Mouse (Mus musculus) gastrocnemius, adult 18-20 months (tissue): ENCODE data around the gene Ube2d2b. TPM values are rescaled to one million over a fixed set of nuclear protein-coding genes. Genes with fewer than 3 reads are reported as not detected.

ENCODE experiments used
- DNase-seq: peaks from one replicate; pipeline ENCODE4 v3.0.0; 2021; ENCODE audit warnings: low spot score
- total RNA-seq, 2 experiments: library from RNA; stranded (reverse); gene quantifications; 2 replicates each; pipeline ENCODE4 v1.2.3; 2021

Gene Ube2d2b
- total RNA-seq, 2 experiments from 2014 or later = not detected

GRCm38 (mm10) chr5:107854556-107854955, 24.7 kb downstream of the Ube2d2b start:
- no peak for DNase-seq

- DNase-seq = no peak
Measured at GRCm38 (mm10) chr5:107855546-107855945, 25.6 kb downstream of the Ube2d2b start.

GRCm38 (mm10) chr5:107858963-107859362, 29.1 kb downstream of the Ube2d2b start:
- no peak for DNase-seq

GRCm38 (mm10) chr5:107863971-107864370, 34.1 kb downstream of the Ube2d2b start:
- DNase-seq = no peak

- DNase-seq = peak; percentile 15
Measured at GRCm38 (mm10) chr5:107866127-107867126, 36.5 kb downstream of the Ube2d2b start.

- DNase-seq = peak; percentile 44
Measured at GRCm38 (mm10) chr5:107867970-107868904, 38.3 kb downstream of the Ube2d2b start.

GRCm38 (mm10) chr5:107868905-107869424, 39.1 kb downstream of the Ube2d2b start:
- DNase-seq = peak; percentile 92

GRCm38 (mm10) chr5:107869701-107870100, 39.8 kb downstream of the Ube2d2b start:
- no peak for DNase-seq

- no peak for DNase-seq
Measured at GRCm38 (mm10) chr5:107873330-107873729, 43.4 kb downstream of the Ube2d2b start.

GRCm38 (mm10) chr5:107873886-107874302, 44.0 kb downstream of the Ube2d2b start:
- DNase-seq = peak; percentile 30

GRCm38 (mm10) chr5:107874561-107875260, 44.8 kb downstream of the Ube2d2b start, which contains the start of gene Evi5:
Evi5 (minus strand) TSS chr5:107875107.
- no peak for DNase-seq

- no peak for DNase-seq
Measured at GRCm38 (mm10) chr5:107875261-107875611, 45.3 kb downstream of the Ube2d2b start.

- no peak for DNase-seq
Measured at GRCm38 (mm10) chr5:107877053-107877452, 47.2 kb downstream of the Ube2d2b start.

- no peak for DNase-seq
Measured at GRCm38 (mm10) chr5:107880710-107881109, 50.8 kb downstream of the Ube2d2b start.

Other genes starting within 250 kb of the Ube2d2b start
- 10 to 100 TPM; 11.9 to 12.5 TPM for gene Rpap2, start 232.7 kb upstream of the Ube2d2b start, total RNA-seq
- 1 to 10 TPM; 4.7 to 6.5 TPM for gene Glmn, start 232.2 kb upstream of the Ube2d2b start, total RNA-seq
- not detected for gene Gfi1, start 104.1 kb upstream of the Ube2d2b start, total RNA-seq
- 10 to 100 TPM; 15.5 to 18.9 TPM for gene Evi5, start 45.0 kb downstream of the Ube2d2b start, total RNA-seq
- gene Rpl5, start 70.4 kb downstream of the Ube2d2b start, total RNA-seq = 10 to 100 TPM; 35.3 to 39.0 TPM
- 10 to 100 TPM; 20.2 to 29.6 TPM for gene Fam69a, start 157.0 kb downstream of the Ube2d2b start, total RNA-seq
- gene Mtf2, start 235.6 kb downstream of the Ube2d2b start, total RNA-seq = 10 to 100 TPM; 11.7 to 13.0 TPM